Mouse (Mus musculus) forelimb bud, embryonic 11.5 days (tissue): ENCODE measurements around the gene Ift122.

Source experiments
- DNase-seq: peaks from one replicate; pipeline ENCODE4 v3.0.0-alpha.2; 2012; ENCODE audit warnings: low read depth, low spot score

Gene Ift122

DNA sequence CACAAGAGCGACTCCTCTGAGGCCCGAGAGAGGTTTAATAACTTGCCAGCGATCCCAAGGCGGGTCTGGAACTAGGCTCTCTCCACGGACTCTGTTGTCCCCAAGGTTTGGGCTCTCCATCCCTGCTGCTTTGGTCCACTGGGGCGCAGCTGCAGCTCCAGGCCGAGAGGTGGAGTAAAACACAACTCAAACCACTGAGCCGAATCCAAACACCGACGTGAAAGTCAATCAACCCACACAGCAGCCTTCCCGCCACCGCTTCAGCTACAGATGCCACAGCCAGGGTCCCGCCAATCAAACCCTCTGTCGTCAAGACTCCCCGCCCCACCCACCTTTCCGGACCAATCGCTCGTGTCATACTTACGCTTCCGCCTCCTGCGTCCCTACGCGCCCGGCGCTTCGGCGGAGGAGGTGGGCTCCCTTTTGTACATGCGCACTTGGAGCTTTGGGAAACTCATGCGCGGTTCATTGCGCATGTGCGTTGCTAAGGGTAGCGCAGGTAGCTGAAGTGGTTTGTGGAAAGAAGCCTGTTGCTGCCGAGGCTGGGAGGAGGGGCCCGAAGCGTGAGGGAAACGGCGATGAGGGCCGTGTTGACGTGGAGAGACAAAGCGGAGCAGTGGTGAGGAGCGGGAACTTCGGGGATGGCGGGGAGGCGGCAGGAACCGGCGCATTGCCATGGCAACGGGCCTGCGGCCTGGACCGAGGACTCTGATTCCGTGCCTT is at the start of gene Ift122, which contains the start of gene Mbd4:
TSS of gene Ift122 (plus strand) at position 380 of the 723 bp plus-strand sequence.
TSS of gene Mbd4 (minus strand) at position 281 of the 723 bp plus-strand sequence.
- DNase-seq = peak; percentile 100

GRCm38 (mm10) chr6:115803541-115804382 is 49.5 kb upstream of the Ift122 start:
- DNase-seq = peak; percentile 76

GRCm38 (mm10) chr6:115804432-115805192 is 48.7 kb upstream of the Ift122 start:
- DNase-seq = no peak

DNA sequence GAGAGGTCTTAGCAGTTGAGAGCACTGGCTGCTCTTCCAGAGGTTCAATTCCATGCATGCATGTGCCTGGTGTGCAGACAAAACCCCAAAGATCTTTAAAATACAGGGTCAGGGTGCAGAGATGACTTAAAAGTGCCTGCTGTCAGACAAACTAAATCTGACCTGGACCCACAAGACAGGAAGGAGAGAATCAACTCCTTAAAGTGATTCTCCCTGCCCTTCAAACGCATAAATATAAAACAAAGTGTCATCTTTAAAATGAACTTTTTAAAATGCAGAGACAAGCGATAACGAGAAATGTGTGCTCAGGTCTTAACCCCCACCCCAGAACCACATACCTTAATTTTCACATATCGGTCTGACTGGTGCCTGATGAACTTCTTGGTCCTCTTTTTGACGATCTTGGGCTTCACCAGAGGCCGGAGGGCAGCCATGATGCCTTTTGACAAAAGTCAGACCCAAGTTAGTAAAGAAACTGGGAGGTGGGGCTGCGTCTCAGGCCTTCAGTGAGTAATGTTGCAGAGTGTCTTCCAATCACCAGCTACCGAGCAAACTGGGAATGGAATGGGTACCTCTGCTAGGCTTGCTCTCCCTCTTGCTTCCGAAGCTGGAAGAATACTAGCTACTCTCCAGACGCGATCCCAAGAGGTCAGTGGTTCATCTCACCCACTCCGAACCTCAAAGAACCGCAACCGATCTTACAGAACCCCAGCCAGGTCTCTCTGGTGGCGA is 45.6 kb upstream of the Ift122 start:
- DNase-seq = no peak

GRCm38 (mm10) chr6:115808196-115808487 is 45.1 kb upstream of the Ift122 start:
- no peak for DNase-seq

DNA sequence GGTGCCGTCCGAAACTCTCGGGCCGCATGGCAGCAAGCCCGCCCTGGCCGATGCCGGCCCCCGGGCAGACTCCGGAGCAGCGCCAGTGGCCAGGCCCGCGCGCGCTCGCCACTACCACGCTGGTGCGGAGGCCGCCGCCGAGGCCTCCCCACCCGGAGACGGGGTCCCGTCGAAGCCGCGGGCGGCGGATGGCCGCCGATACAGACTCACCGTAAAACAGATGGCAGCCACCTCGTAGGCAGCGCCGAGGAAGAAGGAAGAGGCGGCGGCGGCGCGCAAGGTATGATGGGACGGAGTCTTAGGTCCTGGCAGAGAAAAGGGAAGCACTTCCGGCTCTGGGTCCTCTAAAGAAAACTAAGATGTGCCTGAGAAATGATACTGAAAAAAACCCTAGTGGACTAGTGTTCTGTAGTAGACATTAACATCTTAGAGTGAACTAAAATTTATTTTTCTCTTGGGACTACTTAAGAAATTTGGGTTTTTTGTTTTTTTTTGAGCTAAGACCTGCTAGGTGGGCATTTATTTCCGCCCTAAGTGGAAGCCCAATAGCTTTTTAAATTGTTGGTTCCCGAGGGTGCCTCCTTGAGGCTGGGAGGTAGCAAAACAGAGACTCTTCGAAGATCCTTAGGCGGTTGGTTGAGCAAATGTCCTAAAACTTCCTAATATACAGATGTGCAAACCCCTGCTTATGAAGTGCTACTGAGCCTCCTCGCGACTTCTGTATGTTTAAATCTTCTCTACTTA is 44.6 kb upstream of the Ift122 start, which contains the start of gene Rpl32:
TSS of gene Rpl32 (minus strand) at position 260 of the 744 bp plus-strand sequence.
- peak; percentile 89 for DNase-seq

GRCm38 (mm10) chr6:115811606-115812005 is 41.7 kb upstream of the Ift122 start:
- no peak for DNase-seq

DNA sequence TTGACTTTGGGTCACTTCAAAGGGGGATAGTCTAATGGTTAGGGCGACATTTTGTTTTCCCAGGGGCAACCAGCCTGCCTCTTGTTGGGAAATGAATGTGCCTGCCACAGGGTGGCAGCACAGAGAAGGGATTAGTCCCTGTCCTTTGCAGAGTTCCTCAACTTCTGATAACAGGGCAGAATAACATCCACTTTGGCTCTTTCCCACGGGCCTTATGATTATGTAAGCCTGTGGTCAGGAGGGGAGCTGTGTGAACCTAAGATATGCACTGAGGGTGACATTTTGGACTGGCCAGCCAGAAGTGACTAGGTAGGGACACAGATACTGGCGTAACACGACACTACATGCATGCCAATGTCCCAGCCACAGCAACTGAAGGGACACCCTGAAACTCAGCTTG is 39.2 kb upstream of the Ift122 start:
- no peak for DNase-seq

DNA sequence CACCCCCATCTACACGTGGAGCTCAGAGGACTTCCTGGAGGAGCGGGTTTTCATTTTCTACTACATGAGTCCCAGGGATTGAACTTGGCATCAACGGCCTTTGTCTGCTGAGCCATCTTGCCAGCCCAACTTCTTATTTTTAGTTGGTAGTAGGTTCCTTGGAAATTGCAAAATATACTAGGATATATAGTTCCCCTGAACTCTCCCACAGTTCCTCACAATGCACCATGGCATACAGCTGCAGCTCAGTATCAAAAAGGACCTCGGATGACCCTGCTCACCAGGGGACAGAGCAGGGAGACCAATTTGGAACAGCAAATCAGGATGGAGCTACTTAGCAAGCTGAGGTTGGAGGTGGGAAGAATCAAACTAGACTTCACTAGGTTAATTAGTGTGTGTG is 38.2 kb upstream of the Ift122 start:
- DNase-seq = no peak

DNA sequence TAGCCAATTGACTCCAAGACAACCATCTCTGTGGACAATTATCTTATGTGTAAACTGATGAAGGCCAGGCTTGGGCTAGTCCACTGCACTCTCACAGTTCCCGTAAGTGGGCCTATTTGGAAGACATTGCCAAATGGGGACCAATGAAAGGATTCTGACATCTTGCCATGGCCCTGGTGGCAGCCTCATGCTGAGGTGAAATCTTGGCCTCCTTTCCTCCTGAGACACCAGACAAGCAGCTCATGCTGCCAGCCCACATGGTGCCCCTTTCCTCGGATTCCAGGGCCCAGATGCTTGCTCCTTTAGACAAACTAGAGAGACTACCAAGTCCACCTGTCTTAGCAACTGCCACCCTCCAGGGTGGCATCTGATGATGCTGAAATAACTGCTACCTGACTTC is 35.1 kb upstream of the Ift122 start:
- DNase-seq = no peak

DNA sequence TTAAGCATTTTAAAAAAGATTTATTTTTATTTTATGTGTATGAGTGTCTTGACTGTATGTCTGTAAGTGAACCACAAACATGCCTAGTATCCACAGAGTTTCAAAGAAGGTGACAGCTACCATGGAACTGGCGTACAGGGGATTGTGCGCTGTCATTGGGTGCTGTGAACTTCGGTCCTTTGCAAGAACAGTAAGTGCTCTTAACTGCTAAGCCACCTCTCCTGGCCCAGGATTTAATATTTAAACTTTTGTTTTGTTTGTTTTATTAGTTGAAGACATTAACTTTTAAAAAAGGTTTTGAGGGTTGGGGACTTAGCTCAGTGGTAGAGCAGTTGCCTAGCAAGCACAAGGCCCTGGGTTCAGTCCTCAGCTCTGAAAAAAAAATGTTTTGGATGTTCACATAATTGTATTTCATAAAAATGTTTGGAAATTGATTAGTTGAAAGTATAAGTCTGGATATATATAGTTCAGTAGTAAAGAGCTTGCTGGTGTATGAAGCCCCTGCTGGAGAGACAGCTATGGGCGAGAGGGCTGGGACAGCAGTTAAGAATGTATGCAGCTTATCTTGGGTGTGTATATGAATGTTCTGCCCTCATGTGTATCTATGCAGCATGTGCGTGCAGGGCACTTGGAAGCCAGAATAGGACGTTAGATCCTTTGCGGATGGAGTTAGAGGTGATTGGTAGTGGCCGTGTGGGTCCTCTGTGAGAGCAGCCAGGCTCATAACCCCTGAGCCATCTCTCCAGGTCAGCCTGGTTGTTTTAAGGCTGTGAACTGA is 31.9 kb upstream of the Ift122 start:
- no peak for DNase-seq

GRCm38 (mm10) chr6:115823850-115824464 is 29.3 kb upstream of the Ift122 start:
- DNase-seq = peak; percentile 71

DNA sequence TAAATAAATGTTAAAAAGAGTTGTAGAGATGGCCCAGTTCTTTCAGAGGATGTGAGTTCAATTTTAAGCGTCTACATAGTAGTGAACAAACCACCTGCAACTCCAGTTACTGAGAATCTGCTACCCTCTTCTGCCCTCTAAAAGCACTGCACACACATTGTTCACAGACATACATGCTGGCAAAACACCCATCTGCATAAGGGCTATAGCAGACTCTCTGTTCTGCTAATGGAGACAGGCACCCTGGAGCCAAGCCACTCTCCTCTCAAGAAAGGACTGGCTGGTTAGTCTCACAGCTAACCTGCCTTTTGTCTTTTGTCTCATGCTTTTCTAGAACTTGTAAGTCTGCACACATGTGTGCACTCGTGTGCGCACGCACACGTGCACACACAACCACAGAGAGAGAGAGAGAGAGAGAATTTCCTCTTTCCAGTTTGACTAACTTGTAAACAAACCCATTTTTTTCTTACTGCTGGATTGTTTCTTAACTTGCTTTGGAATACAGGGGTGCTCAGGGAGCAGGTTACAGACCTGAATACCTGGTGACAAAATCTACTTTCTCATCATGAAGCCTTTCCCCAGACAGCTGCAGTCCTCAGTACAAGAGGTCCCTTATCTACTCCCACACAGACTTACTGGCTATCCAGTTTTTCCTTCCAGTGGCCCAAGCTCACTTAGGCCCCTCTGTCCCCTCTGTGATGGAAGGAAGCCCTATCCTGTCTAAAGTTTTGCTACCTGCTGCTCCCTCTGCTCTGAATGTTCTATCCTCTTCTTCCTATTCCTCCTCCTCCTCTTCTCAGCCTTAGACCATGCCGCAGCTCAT is 22.3 kb upstream of the Ift122 start:
- DNase-seq = no peak

GRCm38 (mm10) chr6:115832152-115832850 is 21.0 kb upstream of the Ift122 start:
- DNase-seq = no peak

GRCm38 (mm10) chr6:115833861-115834260 is 19.4 kb upstream of the Ift122 start:
- no peak for DNase-seq

GRCm38 (mm10) chr6:115838161-115838597 is 15.1 kb upstream of the Ift122 start, which contains the start of gene Efcab12:
Gene Efcab12 (minus strand): TSS chr6:115838412.
- peak; percentile 73 for DNase-seq

DNA sequence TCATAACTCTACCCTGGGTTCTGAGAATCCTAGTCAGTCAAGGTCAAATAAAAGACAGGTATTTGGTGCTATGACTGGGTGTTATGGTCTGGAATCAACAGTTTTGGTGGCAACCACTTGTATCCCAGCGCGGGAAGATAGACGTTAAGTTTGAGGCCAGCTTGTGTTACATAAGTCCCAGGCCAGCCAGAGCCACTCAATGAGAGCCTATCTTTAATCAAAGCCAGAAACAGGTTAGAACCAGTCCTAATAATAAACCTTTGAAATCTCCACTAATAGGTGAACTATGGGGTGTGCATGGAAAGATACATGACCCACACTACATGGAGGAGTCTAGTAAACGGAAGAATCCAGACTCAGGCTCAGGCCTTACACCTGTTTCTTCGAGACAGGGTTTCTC is 14.5 kb upstream of the Ift122 start:
- no peak for DNase-seq

- no peak for DNase-seq
These were observed 8.3 kb upstream of the Ift122 start for GRCm38 (mm10) chr6:115845006-115845405.
